Mouse (Mus musculus): ENCODE measurements around the gene Rhpn2.
"Not testable (repeated sequence)": the region's sequence is repeated elsewhere in the genome, so short reads cannot be mapped to it uniquely, and the experiment has no call there.

Gene Rhpn2

DNA sequence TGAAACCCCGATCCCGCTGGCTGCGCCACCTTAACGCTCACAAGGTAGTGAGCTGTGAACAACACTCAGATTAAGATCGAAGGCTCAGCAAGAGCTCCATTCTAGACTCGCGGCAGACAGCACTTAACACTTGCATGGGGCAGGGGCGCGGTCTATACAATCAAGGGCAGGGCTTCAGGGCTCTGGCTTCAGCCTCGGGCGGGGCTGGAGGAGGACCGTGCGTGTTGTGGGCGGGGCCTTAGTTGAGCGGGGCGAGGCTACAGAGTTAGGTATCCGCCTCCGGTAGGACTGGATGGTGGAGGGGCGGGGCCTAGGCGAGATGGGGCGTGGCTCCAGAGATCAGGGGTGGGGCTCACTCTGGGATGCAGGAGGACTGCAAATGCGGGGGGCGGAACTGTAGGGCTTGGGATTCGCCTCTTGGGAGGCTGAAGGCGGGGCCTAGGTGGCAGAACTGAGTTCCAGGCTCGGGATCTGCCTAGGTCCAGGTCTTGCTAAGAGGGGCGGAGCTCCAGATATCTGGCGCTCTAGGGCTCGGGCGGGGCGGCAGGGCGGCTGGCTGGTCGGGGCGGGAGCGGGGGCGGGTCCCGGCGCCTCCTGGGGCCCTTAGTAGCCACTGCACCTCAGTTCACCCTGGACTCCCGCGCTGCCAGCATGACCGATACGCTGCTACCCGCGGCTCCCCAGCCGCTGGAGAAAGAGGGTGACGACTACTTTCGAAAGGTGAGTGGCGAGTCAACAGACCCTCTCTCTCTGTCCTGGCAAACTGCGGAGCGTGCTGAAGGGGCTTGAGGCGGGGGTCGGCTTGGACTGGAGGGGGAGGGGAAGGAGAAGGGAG is at the start of gene Rhpn2:
Gene Rhpn2 (plus strand): TSS at position 479 of the 835 bp plus-strand sequence.
- peak; percentile 97 for DNase-seq

DNA sequence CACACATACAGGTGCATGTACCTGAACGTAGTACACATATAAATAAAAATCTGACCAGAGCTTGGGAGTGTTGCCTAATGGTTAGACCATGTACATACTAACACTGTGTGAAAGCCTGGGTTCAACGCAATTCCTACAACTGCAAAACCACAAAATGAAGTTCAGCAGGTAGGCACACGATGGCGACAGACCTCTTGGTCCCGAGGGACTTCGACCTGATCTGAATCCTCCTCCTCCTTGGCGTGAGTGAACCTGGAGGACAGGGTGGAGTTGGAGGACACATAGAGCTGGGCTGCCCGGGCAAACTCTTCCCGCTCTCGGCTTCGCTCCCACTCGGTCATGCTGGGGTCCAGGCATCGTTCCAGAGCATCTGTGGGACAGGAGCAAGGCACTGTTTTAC is 40.5 kb upstream of the Rhpn2 start:
- no peak for DNase-seq

DNA sequence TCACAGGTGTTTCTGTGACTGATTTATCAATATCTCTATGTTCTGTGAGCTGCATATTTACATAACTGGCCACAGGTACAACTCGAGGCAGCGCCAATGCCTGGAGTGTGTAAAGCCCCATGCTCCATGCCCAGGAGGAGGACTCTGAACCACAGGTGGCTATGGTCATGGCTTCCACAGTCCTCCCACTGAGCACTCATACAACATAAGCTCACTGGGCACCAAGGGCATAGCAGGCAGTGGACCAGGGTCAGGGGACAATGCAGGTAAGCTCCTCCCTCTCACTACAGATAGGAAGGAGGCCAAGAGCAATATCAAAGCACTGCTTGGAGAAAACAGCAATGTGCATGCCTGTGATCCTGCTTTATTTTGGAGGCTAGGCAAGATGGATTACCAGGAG is 38.3 kb upstream of the Rhpn2 start:
- no peak for DNase-seq

DNA sequence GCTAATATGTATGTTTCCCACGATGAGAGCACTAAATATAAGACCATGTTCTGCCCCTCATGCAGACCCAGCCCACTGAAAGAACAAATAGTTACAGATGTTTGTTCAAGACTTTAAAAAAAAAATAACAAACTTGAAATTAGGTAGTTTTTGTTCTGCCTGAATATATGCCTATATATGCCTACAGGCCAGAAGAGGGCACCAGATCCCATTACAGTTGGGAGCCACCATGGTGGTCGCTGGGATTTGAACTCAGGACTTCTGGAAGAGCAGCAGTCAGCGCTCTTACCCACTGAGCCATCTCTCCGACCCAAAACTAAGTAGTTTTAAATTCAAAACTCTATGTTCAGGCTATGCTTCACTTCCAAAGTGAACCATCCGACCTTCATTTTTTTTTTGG is 36.1 kb upstream of the Rhpn2 start:
- no peak for DNase-seq

DNA sequence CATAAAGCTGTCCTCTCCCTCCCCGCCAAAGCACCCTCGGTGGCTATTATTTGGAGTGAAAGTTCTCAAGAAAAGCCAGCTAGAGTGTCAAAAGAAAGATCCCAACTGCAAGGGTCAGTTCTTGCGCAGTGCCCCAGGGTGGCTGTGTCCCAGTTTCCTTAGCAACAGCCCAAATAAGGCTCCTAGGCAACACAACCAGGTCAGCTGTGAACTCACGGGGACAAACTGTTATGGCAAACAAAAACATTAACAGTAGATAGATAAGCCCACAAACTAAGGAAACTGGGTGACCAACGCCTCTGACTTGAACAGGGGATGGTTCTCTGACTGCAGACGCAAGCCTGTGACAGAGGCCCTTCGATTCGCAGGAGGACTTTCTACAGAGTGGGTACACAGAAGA is 34.3 kb upstream of the Rhpn2 start:
- DNase-seq = no peak

DNA sequence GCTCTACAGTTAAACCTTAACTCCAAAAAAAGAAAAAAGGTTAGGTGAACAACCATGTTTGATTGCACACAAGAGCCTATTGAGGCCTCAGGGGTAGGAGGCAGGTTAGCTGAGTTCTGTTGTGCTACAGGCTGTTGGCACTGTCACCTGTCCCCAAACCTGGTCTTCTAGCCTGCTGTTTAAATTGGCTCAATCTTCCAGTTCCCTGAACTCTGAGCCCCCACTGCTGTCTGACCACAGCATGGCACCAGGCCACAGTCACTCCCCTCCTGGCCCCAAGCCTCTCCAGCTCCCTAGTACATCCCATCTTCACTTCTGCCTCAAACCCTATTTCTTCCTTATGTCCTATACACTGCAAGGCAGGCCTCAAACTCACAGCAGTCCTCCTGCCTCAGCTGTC is 33.2 kb upstream of the Rhpn2 start:
- DNase-seq = no peak

DNA sequence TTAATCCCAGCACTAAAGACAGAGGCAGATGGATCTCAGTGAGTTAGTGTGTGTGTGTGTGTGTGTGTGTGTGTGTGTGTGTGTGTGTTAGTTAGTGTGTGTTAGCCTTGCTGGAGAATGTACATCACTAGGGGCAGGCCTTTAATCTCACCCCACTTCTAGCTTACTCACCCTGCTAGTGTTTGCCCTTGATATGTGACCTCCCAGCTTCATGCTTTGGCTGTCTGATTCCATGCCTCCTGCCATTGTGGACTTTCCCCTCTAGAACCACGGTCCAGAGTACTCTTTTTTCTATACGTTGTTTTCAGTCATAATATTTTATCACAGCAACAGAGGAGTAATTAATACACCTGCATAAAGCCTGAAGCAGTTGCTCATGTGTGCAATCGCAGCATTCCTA is 22.8 kb upstream of the Rhpn2 start:
- DNase-seq = no peak

DNA sequence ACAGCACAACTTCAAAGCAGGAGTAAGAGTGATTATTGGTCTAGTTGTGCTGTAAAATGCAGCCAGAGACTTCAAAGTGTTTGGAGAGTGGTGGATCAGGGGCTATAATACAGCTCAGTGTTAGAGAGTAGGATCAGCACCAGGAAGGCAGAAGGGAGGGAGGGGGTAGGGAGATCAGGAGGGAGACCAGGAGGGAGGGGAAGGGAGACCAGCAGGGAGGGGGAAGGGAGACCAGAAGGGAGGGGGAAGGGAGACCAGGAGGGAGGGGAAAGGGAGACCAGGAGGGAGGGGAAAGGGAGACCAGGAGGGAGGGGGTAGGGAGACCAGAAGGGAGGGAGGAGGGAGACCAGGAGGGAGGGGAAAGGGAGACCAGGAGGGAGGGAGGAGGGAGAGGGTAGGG is 19.8 kb upstream of the Rhpn2 start:
- no peak for DNase-seq

DNA sequence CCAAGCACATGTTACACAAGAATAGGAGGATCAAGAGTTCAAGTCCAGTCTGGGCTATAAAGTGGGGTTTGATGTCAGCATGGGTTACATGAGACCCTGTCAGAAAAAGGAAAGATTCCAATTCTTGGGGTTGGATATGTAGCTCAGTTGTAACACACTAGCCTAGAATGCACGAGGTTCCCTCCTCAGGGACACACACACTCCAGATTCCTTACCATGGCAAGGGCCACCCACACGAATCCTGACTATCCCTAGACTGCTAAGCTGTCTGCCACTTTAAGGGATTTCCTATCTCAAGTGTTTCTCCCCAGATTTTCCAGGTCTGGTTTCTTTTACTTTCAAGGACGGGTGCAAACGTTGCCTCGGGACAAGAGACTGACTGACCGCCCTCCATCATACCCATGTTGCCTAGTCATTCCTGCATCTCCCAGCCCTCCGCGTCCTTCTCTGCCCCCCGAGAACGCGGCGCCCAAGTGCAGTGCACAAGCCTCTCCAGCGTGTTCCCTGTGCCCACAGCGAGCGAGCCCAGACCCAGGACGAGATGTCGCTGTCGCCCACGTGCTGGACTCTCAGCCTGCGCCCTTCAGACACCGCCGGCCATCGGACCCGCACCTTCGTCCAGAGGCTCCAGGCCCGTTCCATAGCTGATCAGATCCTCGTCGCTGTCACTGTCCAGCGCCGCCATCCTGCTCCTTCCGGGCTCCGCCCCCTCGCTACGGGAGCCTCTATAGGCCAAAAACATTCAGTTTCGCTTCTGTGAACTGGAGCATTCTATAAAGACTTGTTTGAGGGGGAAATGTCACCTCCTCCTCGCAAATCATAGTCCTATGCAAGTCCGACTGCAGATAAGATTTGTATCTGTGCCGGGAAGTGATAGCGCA is 16.0 kb upstream of the Rhpn2 start, which contains the start of gene Gpatch1:
Gene Gpatch1 (minus strand): TSS at position 712 of the 881 bp plus-strand sequence.
- peak; percentile 97 for DNase-seq

DNA sequence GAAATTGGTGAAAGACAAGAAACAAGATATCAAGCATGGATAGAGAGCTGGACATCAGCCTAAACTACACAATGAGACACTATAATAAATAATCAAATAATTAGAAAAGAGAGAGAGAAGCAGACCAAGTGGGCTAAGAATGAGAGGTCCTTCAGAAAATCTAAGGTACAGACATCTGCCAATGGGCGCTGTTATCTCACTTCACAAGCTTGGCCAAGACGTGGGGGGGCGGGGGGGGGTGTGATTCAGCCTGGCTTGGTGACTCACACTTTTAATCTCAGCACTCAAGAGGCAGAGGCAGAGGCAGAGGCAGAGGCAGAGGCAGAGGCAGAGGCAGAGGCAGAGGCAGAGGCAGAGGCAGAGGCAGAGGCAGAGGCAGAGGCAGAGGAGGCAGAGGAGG is 14.7 kb upstream of the Rhpn2 start:
- DNase-seq = not testable (repeated sequence)

DNA sequence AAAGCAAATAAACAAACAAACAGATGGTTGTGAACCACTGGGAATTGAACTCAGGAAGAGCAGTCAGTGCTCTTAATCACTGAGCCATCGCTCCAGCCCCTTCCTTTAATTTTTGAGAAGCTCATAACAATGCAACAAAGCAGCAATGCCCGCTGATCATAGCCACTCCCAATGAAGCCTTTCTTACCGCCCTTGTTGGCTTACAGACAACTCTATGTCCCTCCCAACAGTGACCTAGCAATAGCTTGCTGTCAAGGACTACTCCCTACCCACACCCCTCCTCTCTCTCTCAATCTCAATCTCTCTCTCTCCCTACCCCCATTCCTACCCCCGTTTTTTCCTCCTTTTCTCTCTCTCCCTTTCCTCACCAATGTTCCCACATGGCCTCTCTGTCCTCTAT is 14.2 kb upstream of the Rhpn2 start:
- DNase-seq = no peak

DNA sequence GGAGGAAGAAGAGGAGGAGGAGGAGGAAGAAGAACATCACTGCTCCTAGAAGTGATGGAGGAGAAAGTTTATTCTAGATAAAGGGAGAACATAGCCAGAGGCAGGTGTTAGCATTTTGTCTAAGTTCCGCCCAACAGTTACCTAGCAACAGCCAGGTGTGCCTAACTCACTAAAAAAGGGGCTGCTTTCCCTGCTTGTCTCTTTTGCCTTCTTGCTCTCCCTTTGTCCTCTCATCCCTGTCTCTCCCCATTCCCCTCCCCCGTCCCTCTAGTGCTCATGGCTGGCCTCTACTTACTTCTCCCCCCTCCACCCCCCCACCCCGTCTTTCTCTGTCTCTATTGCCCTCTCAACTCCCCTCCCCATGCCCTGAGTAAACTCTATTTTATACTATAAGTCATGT is 11.8 kb upstream of the Rhpn2 start:
- DNase-seq = no peak

DNA sequence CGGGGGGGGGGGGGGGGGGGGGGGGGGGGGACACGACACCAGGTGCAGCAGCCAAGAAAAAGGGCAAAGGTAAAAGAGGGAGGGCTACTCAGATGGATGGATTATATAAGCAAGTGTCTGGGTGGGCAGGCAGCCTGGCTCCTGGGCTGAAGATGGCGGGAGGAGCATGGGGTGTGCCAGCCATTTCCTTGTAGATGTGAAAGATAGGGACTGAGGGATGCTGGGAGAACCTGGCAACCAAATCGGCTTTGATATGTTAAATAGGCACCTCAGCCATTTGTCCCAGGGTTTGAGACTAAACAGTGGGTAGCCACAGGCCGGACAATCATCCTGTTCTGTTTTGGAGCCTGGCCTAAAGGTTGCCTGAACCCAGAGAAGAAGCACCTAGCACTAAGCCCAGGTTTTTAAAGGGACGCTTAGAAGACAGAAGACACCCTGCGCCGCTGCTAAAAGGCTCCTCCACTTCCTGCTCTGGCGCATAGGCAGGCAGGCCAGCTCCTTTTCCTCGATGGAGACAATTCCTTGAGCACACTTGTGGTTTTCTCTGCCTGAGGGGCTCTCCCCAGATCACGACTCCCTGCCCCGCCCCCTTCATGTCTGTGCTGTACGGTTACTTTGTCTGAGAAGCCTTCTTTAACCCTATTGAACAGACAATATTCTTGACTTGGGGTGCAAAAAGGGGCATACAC is 11.1 kb upstream of the Rhpn2 start:
- DNase-seq = no peak

DNA sequence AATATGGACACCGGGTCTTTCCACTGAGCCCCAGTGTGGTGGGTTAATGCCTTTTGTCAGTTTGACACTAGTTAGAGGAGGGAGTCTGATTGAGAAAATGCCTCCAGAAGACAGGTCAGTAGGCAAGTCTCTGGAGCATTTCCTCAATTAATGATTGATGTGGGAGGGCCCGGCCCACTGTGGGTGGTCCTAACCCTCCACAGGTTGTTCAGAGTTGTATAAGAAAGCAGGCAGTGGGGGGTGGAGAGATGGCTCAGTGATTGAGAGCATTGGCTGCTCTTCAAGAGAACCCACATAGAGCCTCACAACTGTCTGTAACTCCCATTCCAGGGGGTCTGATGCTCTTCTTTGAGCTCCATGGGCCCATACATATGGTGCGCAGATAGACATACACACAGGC is 2.4 kb upstream of the Rhpn2 start:
- DNase-seq = no peak

DNA sequence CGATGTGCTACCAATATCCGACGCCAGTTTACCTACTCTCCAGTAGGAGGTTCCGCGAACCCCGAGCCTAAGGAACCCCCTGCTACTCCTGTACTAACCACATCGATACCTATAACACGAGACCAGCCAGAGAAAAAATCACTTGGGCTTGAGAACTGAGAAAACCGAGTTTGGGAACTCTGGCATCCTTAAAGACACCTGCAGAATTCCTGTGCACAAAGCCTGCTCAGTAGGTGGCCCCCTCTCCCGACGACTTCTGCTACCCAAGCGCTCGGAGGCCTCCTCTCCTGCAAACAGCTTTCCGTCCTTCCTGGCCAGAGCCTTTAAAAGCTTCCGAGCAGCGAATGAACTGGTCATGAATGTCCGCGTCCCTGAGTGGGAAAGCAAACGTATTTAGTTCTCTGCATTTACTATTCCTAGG is 729 bp upstream of the Rhpn2 start:
- peak; percentile 26 for DNase-seq

DNA sequence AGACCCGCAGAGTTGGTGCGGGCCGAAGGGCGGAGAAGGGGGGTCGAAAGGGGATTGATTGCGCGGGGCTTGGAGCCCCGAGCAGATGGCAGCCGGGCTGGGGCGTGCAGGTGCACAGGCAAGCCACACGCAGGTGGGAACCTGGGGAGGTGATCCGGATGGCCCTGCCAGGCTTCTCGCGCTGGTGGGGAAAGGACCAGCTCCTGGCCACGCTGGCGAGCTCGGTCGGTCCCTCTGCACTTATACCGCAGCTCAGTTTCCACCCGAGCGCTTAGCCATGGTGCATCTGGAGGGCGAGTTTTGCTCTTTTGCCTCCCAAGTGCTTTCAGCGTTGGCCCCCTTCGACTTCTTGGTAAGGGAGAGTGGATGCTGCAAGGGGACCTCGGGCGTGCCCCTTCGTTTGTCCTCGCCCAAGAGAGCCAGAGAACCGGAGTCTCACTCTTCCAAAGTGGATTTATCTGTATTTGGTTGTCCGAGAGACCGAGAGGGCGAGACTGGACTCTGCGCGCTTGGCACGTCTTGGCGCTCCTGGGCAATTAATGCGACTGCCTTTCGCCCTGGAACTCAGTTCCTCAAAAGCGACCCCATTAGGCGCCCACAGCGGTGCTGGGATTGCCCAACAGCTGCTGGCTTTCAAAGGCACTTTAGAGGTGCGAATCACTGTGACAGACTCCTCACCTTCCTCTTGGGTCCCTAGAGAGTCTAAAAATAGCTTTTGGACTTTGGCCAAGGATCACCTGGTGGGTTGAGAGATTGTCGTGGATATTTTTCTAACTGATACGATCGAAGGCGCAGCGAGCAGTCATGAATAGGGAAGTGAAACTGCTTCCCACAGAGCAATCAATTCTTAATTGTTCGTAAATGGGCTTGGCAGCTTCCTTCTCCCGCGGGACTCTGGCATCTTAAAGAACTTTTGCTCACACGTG is 820 bp downstream of the Rhpn2 start:
- DNase-seq = peak; percentile 18

DNA sequence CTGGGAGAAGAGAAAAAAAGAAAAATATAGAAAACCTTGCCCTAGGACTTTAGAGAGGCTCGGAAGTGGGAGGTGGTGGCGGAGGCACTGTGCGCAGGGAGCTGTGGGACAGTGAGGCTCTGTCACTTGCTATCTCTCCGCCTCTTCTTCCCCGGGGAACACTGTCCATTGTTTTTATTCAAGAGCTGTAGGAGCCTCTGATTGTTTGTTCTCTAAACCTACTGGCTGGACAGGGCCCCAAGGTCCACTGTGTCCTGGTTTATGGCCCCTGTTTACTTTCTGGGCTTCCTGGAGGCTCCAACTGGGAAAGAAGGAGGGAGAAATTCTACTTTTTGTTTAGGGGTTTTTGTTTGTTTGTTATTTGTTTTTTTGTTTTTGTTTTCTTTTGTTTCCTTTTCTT is 6.2 kb downstream of the Rhpn2 start:
- DNase-seq = no peak

DNA sequence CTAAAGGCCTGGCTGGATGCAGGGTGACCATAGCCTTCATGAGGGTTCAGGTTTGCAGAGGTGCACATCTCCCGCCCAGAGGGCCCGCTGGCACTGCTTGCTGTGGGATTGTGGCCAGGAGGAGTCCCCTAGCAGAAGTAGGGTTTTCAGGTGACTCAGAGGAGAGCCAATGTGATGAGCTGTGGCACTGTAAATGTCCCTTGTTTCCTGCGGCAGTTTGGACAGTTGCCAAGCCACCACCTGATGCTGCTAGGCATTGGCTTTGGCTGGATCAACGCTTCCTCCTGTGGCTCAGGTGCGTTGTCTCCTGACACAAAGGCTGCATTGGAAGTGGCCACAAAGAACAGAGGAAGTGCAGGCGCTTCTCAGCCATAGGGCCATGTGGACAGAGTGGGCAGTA is 7.3 kb downstream of the Rhpn2 start:
- DNase-seq = no peak

DNA sequence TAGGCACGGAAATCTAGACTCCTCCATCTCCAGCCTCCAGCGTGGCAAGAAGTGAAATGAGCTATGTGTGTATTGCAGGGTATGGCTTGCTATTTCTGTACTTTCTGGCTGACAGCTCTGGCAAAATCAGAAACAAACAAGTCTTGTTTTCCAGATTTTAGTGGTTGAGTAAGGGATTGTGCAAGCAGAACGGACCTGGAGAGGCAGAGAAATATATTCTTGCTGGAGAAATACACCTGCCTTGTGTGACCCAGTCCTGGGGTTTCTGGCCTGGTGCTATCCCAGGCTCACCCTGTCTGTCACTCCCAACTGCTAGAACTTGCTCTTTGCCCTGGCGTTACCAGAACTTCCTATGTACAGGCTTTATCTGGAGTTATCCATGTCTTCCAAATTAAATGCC is 8.5 kb downstream of the Rhpn2 start:
- no peak for DNase-seq

DNA sequence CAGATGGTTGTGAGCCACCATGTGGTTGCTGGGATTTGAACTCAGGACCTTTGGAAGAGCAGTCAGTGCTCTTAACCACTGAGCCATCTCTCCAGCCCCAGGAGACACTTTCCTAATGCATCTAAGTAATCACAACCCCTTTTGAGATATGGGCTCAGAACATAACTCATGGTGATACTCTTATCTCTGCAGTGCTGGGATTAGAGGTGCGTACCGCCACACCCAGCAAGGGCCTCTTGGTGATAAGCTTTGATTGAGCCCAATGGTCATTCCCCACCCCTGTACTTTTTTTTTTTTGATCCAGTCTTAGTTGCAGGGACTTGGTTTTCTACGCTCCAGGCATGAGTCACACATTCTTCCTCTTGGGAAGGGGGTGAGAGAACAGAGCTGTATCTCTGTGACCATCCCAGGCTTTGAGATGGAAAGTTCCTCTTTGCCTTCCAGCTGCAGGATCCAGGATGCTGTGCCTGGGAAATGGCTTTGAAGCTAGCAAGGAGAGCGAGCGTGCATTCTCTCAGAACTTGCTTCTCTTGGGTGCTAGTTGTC is 10.9 kb downstream of the Rhpn2 start:
- DNase-seq = no peak

DNA sequence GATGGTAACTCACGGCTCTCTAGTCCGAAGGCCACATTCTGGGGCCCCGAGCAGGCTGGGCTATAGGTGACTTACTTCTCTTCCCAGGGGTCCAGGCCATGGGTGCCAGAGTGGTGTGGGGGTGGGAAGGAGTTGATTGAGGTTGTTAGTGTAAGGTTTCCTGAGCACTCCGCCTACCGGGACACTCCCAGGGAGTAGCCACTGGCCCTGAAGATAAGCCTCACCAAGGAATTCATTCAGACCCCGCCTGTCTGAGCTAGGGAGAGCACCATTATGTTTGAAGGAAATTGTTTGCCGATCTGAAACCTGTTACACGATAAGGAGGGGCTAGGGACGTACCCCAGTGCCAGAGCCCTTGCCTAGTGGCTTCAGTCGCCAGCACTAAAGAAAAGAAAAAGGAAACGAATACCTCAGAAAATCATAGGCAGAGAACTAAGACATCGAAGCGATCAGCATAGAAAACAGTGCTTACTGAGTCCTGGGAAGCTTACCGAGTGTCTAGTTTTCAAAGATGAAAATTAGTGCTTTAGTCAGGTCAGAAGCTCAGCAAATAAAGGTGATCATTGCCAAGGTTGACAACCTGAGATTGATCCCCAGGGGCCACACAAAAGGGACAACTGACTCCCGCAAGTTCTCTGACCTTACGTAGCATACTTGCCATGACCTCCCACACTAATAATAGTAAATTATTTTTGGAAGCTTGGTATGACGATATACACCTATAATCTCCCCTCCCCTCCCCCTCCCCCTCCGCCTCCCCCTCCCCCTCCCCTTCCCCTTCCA is 14.1 kb downstream of the Rhpn2 start:
- DNase-seq = no peak
